Mouse (Mus musculus): ENCODE measurements around the gene Zfp143. TPM values are rescaled to one million over a fixed set of nuclear protein-coding genes. Genes with fewer than 3 reads are reported as not detected.
A peak's percentile ranks its signal among the peaks of the same experiment; 100 is the strongest.
"Not testable (repeated sequence)": the region's sequence is repeated elsewhere in the genome, so short reads cannot be mapped to it uniquely, and the experiment has no call there.

The Zfp143 gene
- polyA plus RNA-seq (2016; fragmentation: Nextera tagmentation; extraction: Ambion mirVana): 28.0 and 31.3 TPM in 2 replicates

GRCm38 (mm10) chr7:110061199-110061751, at the start of gene Zfp143:
Gene Zfp143, plus strand, starts transcription at chr7:110061217.
- ATAC-seq (ENCODE audit: low FRiP score, low read depth): peak; percentile 99
- no peaks in the 10 kb centered on the region for H3K9me3 ChIP-seq
- H3K9ac ChIP-seq (replicated peaks): peak within 1 kb of the TSS; percentile 89
- peaks cover 13% of the 10 kb centered on the region; the same call in 1 of the 2 replicates for H3K36me3 ChIP-seq
- H3K27me3 ChIP-seq: no peaks in the 10 kb centered on the region
- peaks cover 25% of the 10 kb centered on the region for H3K4me1 ChIP-seq
- under 1% methylated on average over 34 of the region's 34 CpGs for WGBS
- H3K4me2 ChIP-seq (replicated peaks): peak within 1 kb of the TSS; percentile 61
- H3K27ac ChIP-seq (replicated peaks): peak within 1 kb of the TSS; percentile 100
- peak within 1 kb of the TSS; percentile 74 for H3K4me3 ChIP-seq

- 57% methylated on average over 1 of the region's 1 CpGs for WGBS
- no peaks in the 10 kb centered on the region for H3K9me3 ChIP-seq
- no peaks in the 10 kb centered on the region for H3K4me1 ChIP-seq
- no peak for ATAC-seq (ENCODE audit: low FRiP score, low read depth)
- no peaks in the 10 kb centered on the region for H3K27me3 ChIP-seq
- no peak overlapping the region for H3K4me2 ChIP-seq (replicated peaks)
- no peak overlapping the region for H3K9ac ChIP-seq (replicated peaks)
- no peaks in the 10 kb centered on the region for H3K36me3 ChIP-seq
- no peak overlapping the region for H3K27ac ChIP-seq (replicated peaks)
- no peak overlapping the region for H3K4me3 ChIP-seq
These were observed 49.6 kb upstream of the Zfp143 start for GRCm38 (mm10) chr7:110011417-110011816.

GRCm38 (mm10) chr7:110014272-110014671, 46.7 kb upstream of the Zfp143 start:
- H3K4me1 ChIP-seq: 0 out of 2 replicates have a peak, but pooled peaks cover 3% of the 10 kb centered on the region
- no peak overlapping the region for H3K4me2 ChIP-seq (replicated peaks)
- no peak for ATAC-seq (ENCODE audit: low FRiP score, low read depth)
- no peaks in the 10 kb centered on the region for H3K27me3 ChIP-seq
- H3K9ac ChIP-seq (replicated peaks): no peak overlapping the region
- no peaks in the 10 kb centered on the region for H3K36me3 ChIP-seq
- H3K27ac ChIP-seq (replicated peaks): no peak overlapping the region
- no peaks in the 10 kb centered on the region for H3K9me3 ChIP-seq
- H3K4me3 ChIP-seq: no peak overlapping the region
- WGBS: 85% methylated on average over 5 of the region's 5 CpGs

GRCm38 (mm10) chr7:110018117-110018630, 42.8 kb upstream of the Zfp143 start, which contains the start of gene Ipo7:
Gene Ipo7, plus strand, starts transcription at chr7:110018274.
- Histone ChIP-seq H3K9ac (replicated peaks) (peak within 1 kb of the TSS; percentile 97), H3K4me2 (replicated peaks) (peak within 1 kb of the TSS; percentile 92), H3K4me1 (peaks cover 12% of the 10 kb centered on the region), H3K36me3 (no peaks in the 10 kb centered on the region), H3K4me3 (peak within 1 kb of the TSS; percentile 99), H3K27ac (replicated peaks) (peak within 1 kb of the TSS; percentile 88), H3K9me3 (no peaks in the 10 kb centered on the region), H3K27me3 (no peaks in the 10 kb centered on the region)
- ATAC-seq (ENCODE audit: low FRiP score, low read depth): peak; percentile 97
- under 1% methylated on average over 48 of the region's 48 CpGs for WGBS

GRCm38 (mm10) chr7:110018631-110019482, 42.2 kb upstream of the Zfp143 start:
- ATAC-seq (ENCODE audit: low FRiP score, low read depth): peak; percentile 82
- Histone ChIP-seq H3K27ac (replicated peaks) (peak overlapping the region; percentile 88), H3K4me2 (replicated peaks) (peak overlapping the region; percentile 92), H3K4me1 (peaks cover 12% of the 10 kb centered on the region), H3K4me3 (peak overlapping the region; percentile 99), H3K36me3 (no peaks in the 10 kb centered on the region), H3K27me3 (no peaks in the 10 kb centered on the region), H3K9me3 (0 out of 2 replicates have a peak, but pooled peaks cover under 1% of the 10 kb centered on the region), H3K9ac (replicated peaks) (peak overlapping the region; percentile 97)
- under 1% methylated on average over 42 of the region's 42 CpGs for WGBS

- H3K36me3 ChIP-seq: no peaks in the 10 kb centered on the region
- H3K4me1 ChIP-seq: peaks cover 12% of the 10 kb centered on the region
- 0 out of 2 replicates have a peak, but pooled peaks cover 5% of the 10 kb centered on the region for H3K9me3 ChIP-seq
- H3K9ac ChIP-seq (replicated peaks): no peak overlapping the region
- no peak overlapping the region for H3K4me3 ChIP-seq
- 95% methylated on average over 1 of the region's 1 CpGs for WGBS
- H3K27me3 ChIP-seq: no peaks in the 10 kb centered on the region
- H3K4me2 ChIP-seq (replicated peaks): no peak overlapping the region
- H3K27ac ChIP-seq (replicated peaks): no peak overlapping the region
- no peak for ATAC-seq (ENCODE audit: low FRiP score, low read depth)
These were observed 37.5 kb upstream of the Zfp143 start for GRCm38 (mm10) chr7:110023553-110023952.

- no peak overlapping the region for H3K4me3 ChIP-seq
- no peaks in the 10 kb centered on the region for H3K27me3 ChIP-seq
- H3K4me1 ChIP-seq: no peaks in the 10 kb centered on the region
- H3K9me3 ChIP-seq: 0 out of 2 replicates have a peak, but pooled peaks cover 5% of the 10 kb centered on the region
- WGBS: 95% methylated on average over 2 of the region's 2 CpGs
- ATAC-seq (ENCODE audit: low FRiP score, low read depth): no peak
- H3K9ac ChIP-seq (replicated peaks): no peak overlapping the region
- H3K27ac ChIP-seq (replicated peaks): no peak overlapping the region
- no peak overlapping the region for H3K4me2 ChIP-seq (replicated peaks)
- H3K36me3 ChIP-seq: peaks cover 17% of the 10 kb centered on the region
These were observed 34.4 kb upstream of the Zfp143 start for GRCm38 (mm10) chr7:110026594-110026993.

GRCm38 (mm10) chr7:110028826-110029225, 32.2 kb upstream of the Zfp143 start:
- Histone ChIP-seq H3K27ac (replicated peaks) (no peak overlapping the region), H3K36me3 (peaks cover 36% of the 10 kb centered on the region)
- 89% methylated on average over 1 of the region's 1 CpGs for WGBS

GRCm38 (mm10) chr7:110030342-110030741, 30.7 kb upstream of the Zfp143 start:
- H3K4me2 ChIP-seq (replicated peaks): no peak overlapping the region
- no peak for ATAC-seq (ENCODE audit: low FRiP score, low read depth)
- no peak overlapping the region for H3K9ac ChIP-seq (replicated peaks)
- peaks cover 42% of the 10 kb centered on the region for H3K36me3 ChIP-seq
- no peaks in the 10 kb centered on the region for H3K27me3 ChIP-seq
- 87% methylated on average over 3 of the region's 3 CpGs for WGBS
- H3K27ac ChIP-seq (replicated peaks): no peak overlapping the region
- H3K4me3 ChIP-seq: no peak overlapping the region
- no peaks in the 10 kb centered on the region for H3K4me1 ChIP-seq
- H3K9me3 ChIP-seq: no peaks in the 10 kb centered on the region

More at GRCm38 (mm10) chr7:110028826-110029225, 32.2 kb upstream of the Zfp143 start:
- 0 out of 2 replicates have a peak, but pooled peaks cover 5% of the 10 kb centered on the region for H3K9me3 ChIP-seq
- no peak for ATAC-seq (ENCODE audit: low FRiP score, low read depth)
- H3K4me1 ChIP-seq: no peaks in the 10 kb centered on the region
- H3K4me2 ChIP-seq (replicated peaks): no peak overlapping the region
- no peak overlapping the region for H3K9ac ChIP-seq (replicated peaks)
- no peak overlapping the region for H3K4me3 ChIP-seq
- H3K27me3 ChIP-seq: no peaks in the 10 kb centered on the region

GRCm38 (mm10) chr7:110057723-110058122, 3.3 kb upstream of the Zfp143 start:
- H3K9me3 ChIP-seq; H3K27me3 ChIP-seq; H3K4me2 ChIP-seq (replicated peaks); H3K4me3 ChIP-seq; ATAC-seq (ENCODE audit: low FRiP score, low read depth); H3K27ac ChIP-seq (replicated peaks); H3K9ac ChIP-seq (replicated peaks): not testable (repeated sequence)
- Histone ChIP-seq H3K4me1 (peaks cover 12% of the 10 kb centered on the region), H3K36me3 (peaks cover 33% of the 10 kb centered on the region)
- WGBS: 94% methylated on average over 2 of the region's 2 CpGs

- no peak for ATAC-seq (ENCODE audit: low FRiP score, low read depth)
- H3K27me3 ChIP-seq: no peaks in the 10 kb centered on the region
- no peak overlapping the region for H3K4me2 ChIP-seq (replicated peaks)
- 89% methylated on average over 12 of the region's 12 CpGs for WGBS
- no peaks in the 10 kb centered on the region for H3K9me3 ChIP-seq
- peaks cover 23% of the 10 kb centered on the region for H3K4me1 ChIP-seq
- H3K9ac ChIP-seq (replicated peaks): no peak overlapping the region
- H3K36me3 ChIP-seq: peaks cover 26% of the 10 kb centered on the region
- no peak overlapping the region for H3K27ac ChIP-seq (replicated peaks)
- no peak overlapping the region for H3K4me3 ChIP-seq
These were observed 1.8 kb upstream of the Zfp143 start for GRCm38 (mm10) chr7:110059092-110059785.

Measured in midbrain, embryonic 12.5 days (tissue).